Mouse (Mus musculus): ENCODE measurements around the gene Pla2g6. TPM values are rescaled to one million over a fixed set of nuclear protein-coding genes. Genes with fewer than 3 reads are reported as not detected.
A peak's percentile ranks its signal among the peaks of the same experiment; 100 is the strongest.

The Pla2g6 gene
- polyA plus RNA-seq, 1 experiment from 2014 or later, result 18.8 TPM

GRCm38 (mm10) chr15:79360371-79360770 is 32.2 kb upstream of the Pla2g6 start:
- ATAC-seq (no peak), DNase-seq (no peak)
- H3K9me3 ChIP-seq (ENCODE audit: low read length), result no peaks in the 10 kb centered on the region
- H3K4me1 ChIP-seq (ENCODE audit: insufficient read depth), result peaks cover 27% of the 10 kb centered on the region
- no peak overlapping the region for H3K27ac ChIP-seq (ENCODE audit: low read depth)
- no peak overlapping the region for H3K4me2 ChIP-seq (ENCODE audit: low read depth, low read length)
- H3K9ac ChIP-seq (replicated peaks), result no peak overlapping the region
- 29% methylated on average over 7 of the region's 7 CpGs for WGBS (ENCODE audit: insufficient replicate concordance)
- H3K27me3 ChIP-seq (ENCODE audit: insufficient read depth, low read length), result no peaks in the 10 kb centered on the region
- H3K4me3 ChIP-seq (ENCODE audit: low read depth, low read length), result no peak overlapping the region
- TF ChIP-seq CTCF (IDR thresholded peaks at IDR 0.05; ENCODE audit: low read depth) (no peak), EP300 (IDR thresholded peaks at IDR 0.05; ENCODE audit: low read depth) (no peak)
- peaks cover 9% of the 10 kb centered on the region for H3K36me3 ChIP-seq (replicated peaks; ENCODE audit: insufficient read depth, low read length)

GRCm38 (mm10) chr15:79359954-79360353 is 31.8 kb upstream of the Pla2g6 start:
- no peak for TF ChIP-seq CTCF (IDR thresholded peaks at IDR 0.05; ENCODE audit: low read depth)
- no peak for TF ChIP-seq EP300 (IDR thresholded peaks at IDR 0.05; ENCODE audit: low read depth)
- no peak overlapping the region for H3K27ac ChIP-seq (ENCODE audit: low read depth)

GRCm38 (mm10) chr15:79357974-79358690 is 29.9 kb upstream of the Pla2g6 start:
- WGBS (ENCODE audit: insufficient replicate concordance), result 52% methylated on average over 12 of the region's 12 CpGs
- peaks cover 6% of the 10 kb centered on the region; the same call in 1 of the 2 replicates for H3K36me3 ChIP-seq (replicated peaks; ENCODE audit: insufficient read depth, low read length)
- peaks cover 40% of the 10 kb centered on the region for H3K4me1 ChIP-seq (ENCODE audit: insufficient read depth)
- DNase-seq (no peak), ATAC-seq (no peak)
- H3K9me3 ChIP-seq (ENCODE audit: low read length), result no peaks in the 10 kb centered on the region
- H3K9ac ChIP-seq (replicated peaks), result no peak overlapping the region
- no peak overlapping the region for H3K4me3 ChIP-seq (ENCODE audit: low read depth, low read length)
- no peak for TF ChIP-seq EP300 (IDR thresholded peaks at IDR 0.05; ENCODE audit: low read depth)
- no peak for TF ChIP-seq CTCF (IDR thresholded peaks at IDR 0.05; ENCODE audit: low read depth)
- H3K4me2 ChIP-seq (ENCODE audit: low read depth, low read length), result peak overlapping the region; percentile 76
- no peaks in the 10 kb centered on the region for H3K27me3 ChIP-seq (ENCODE audit: insufficient read depth, low read length)
- H3K27ac ChIP-seq (ENCODE audit: low read depth), result no peak overlapping the region

More at GRCm38 (mm10) chr15:79359954-79360353, 31.8 kb upstream of the Pla2g6 start:
- Histone ChIP-seq H3K4me1 (ENCODE audit: insufficient read depth) (peaks cover 27% of the 10 kb centered on the region), H3K36me3 (replicated peaks; ENCODE audit: insufficient read depth, low read length) (peaks cover 9% of the 10 kb centered on the region), H3K4me3 (ENCODE audit: low read depth, low read length) (no peak overlapping the region), H3K27me3 (ENCODE audit: insufficient read depth, low read length) (no peaks in the 10 kb centered on the region), H3K9me3 (ENCODE audit: low read length) (no peaks in the 10 kb centered on the region), H3K9ac (replicated peaks) (no peak overlapping the region), H3K4me2 (ENCODE audit: low read depth, low read length) (no peak overlapping the region)
- DNase-seq (peak; percentile 55), ATAC-seq (peak; percentile 24)
- WGBS (ENCODE audit: insufficient replicate concordance), result 20% methylated on average over 6 of the region's 6 CpGs

GRCm38 (mm10) chr15:79357036-79357911 is 29.1 kb upstream of the Pla2g6 start:
- peak overlapping the region; percentile 76 for H3K4me2 ChIP-seq (ENCODE audit: low read depth, low read length)
- H3K27ac ChIP-seq (ENCODE audit: low read depth), result peak overlapping the region; percentile 41; the same call in 1 of the 2 replicates
- peaks cover 48% of the 10 kb centered on the region for H3K4me1 ChIP-seq (ENCODE audit: insufficient read depth)
- H3K9me3 ChIP-seq (ENCODE audit: low read length), result no peaks in the 10 kb centered on the region
- no peaks in the 10 kb centered on the region for H3K27me3 ChIP-seq (ENCODE audit: insufficient read depth, low read length)
- DNase-seq (peak; percentile 85), ATAC-seq (peak; percentile 82)
- H3K4me3 ChIP-seq (ENCODE audit: low read depth, low read length), result peak overlapping the region; percentile 32
- peak overlapping the region; percentile 35 for H3K9ac ChIP-seq (replicated peaks)
- TF ChIP-seq CTCF (IDR thresholded peaks at IDR 0.05; ENCODE audit: low read depth) (peak; percentile 19; the same call in 1 of the 2 replicates), EP300 (IDR thresholded peaks at IDR 0.05; ENCODE audit: low read depth) (no peak)
- H3K36me3 ChIP-seq (replicated peaks; ENCODE audit: insufficient read depth, low read length), result peaks cover 6% of the 10 kb centered on the region; the same call in 1 of the 2 replicates
- 3% methylated on average over 70 of the region's 77 CpGs for WGBS (ENCODE audit: insufficient replicate concordance)

- H3K4me2 ChIP-seq (ENCODE audit: low read depth, low read length), result peak overlapping the region; percentile 76
- H3K27me3 ChIP-seq (ENCODE audit: insufficient read depth, low read length), result no peaks in the 10 kb centered on the region
- H3K4me3 ChIP-seq (ENCODE audit: low read depth, low read length), result peak overlapping the region; percentile 32
- H3K9ac ChIP-seq (replicated peaks), result no peak overlapping the region
- peaks cover 55% of the 10 kb centered on the region for H3K4me1 ChIP-seq (ENCODE audit: insufficient read depth)
- no peak for TF ChIP-seq CTCF (IDR thresholded peaks at IDR 0.05; ENCODE audit: low read depth)
- TF ChIP-seq EP300 (IDR thresholded peaks at IDR 0.05; ENCODE audit: low read depth), result no peak
- WGBS (ENCODE audit: insufficient replicate concordance), result 65% methylated on average over 8 of the region's 8 CpGs
- ATAC-seq (no peak), DNase-seq (no peak)
- H3K9me3 ChIP-seq (ENCODE audit: low read length), result no peaks in the 10 kb centered on the region
- H3K36me3 ChIP-seq (replicated peaks; ENCODE audit: insufficient read depth, low read length), result peaks cover 4% of the 10 kb centered on the region; the same call in 1 of the 2 replicates
- H3K27ac ChIP-seq (ENCODE audit: low read depth), result no peak overlapping the region
Observed at GRCm38 (mm10) chr15:79356481-79356880, 28.3 kb upstream of the Pla2g6 start.

- no peak for TF ChIP-seq CTCF (IDR thresholded peaks at IDR 0.05; ENCODE audit: low read depth)
- WGBS (ENCODE audit: insufficient replicate concordance), result 43% methylated on average over 4 of the region's 4 CpGs
- H3K4me1 ChIP-seq (ENCODE audit: insufficient read depth), result peaks cover 67% of the 10 kb centered on the region
- H3K4me3 ChIP-seq (ENCODE audit: low read depth, low read length), result no peak overlapping the region
- no peak overlapping the region for H3K4me2 ChIP-seq (ENCODE audit: low read depth, low read length)
- H3K27me3 ChIP-seq (ENCODE audit: insufficient read depth, low read length), result no peaks in the 10 kb centered on the region
- ATAC-seq (no peak), DNase-seq (no peak)
- H3K36me3 ChIP-seq (replicated peaks; ENCODE audit: insufficient read depth, low read length), result 0 out of 2 replicates have a peak, but pooled peaks cover 2% of the 10 kb centered on the region
- no peak overlapping the region for H3K9ac ChIP-seq (replicated peaks)
- no peak overlapping the region for H3K27ac ChIP-seq (ENCODE audit: low read depth)
- no peaks in the 10 kb centered on the region for H3K9me3 ChIP-seq (ENCODE audit: low read length)
Observed at GRCm38 (mm10) chr15:79354619-79355018, 26.4 kb upstream of the Pla2g6 start.
